Mouse (Mus musculus): Measurements from ENCODE around the gene Epsti1. TPM values are rescaled to one million over a fixed set of nuclear protein-coding genes. Genes with fewer than 3 reads are reported as not detected.
"Not testable (repeated sequence)": the region's sequence is repeated elsewhere in the genome, so short reads cannot be mapped to it uniquely, and the experiment has no call there.

The Epsti1 gene
- 1 to 10 TPM; 2.2 to 3.9 TPM for total RNA-seq (2021)
- long read RNA-seq, experiment 1, partial matches to known transcripts, result 0 of 1 reads
- long read RNA-seq, experiment 1, other reads (novel, unspliced or antisense), result 0 of 1 reads
- long read RNA-seq, experiment 2, result 0 reads

DNA sequence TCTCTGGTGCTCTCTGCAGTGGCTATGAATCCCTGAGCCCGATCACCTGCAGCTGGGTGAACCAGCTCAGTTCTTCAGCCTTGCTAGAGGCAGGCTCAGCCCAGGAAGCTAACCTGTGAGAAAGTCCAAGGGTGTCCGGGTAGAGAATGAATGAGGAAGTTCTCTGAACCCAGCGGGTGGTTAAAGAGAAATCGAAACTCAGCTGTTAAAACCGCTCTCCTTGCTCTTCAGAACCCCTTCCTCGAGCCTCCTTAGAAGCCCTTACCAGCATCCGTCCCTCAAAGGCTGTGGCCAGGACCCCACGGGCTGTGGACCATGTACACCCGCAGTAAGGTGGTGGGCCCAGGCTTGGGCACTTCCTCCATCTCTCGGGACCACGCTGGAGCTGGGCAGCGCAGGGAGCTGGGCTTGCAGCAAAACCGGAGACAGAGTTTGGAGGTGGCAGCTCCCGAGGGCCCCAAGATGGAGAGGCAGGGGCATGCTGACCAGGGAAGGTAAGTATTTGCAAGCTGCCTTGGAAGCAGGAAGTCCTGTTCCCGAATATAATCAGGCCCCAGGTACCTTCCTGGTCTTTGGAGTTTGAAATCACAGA, at the start of gene Epsti1:
Gene Epsti1, plus strand, starts transcription at position 69 of the 592 bp plus-strand sequence.
- peak; percentile 12 for DNase-seq

GRCm38 (mm10) chr14:77859894-77860293, 44.1 kb upstream of the Epsti1 start:
- no peak for DNase-seq

DNA sequence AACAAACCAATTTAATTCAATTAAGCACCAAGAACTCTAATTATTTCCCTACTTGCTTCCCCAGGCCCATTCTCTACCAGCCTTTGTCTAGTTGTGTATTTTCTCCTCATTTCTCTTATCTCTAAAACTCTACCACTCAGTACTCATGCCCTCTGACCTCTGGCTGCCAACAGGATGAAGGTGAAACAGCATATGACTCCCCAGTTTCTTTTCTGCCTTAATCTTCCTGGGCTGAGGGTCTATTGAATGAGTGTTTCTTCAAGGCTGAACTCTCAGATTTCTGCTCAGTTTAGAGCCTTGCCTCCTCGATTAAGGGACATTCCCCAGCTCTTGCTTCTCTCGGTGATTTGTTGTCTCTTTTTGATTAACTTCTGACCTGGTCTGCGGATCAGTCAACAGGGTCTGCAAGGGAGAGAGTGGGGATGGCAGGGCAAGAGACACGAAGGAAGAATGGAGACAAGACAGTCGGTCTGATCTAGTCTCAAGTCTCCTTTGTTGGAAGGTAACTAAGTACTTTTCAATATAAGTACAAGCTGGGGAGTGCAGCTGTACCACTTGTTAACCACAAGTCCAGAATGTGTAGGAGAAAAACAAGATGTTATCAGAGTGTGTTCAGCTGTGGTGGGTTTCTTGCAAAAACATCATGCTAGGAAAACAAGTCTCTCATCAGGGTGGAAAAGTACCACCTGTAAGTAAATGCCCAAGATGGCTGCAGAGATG, 43.0 kb upstream of the Epsti1 start:
- DNase-seq, result no peak

- no peak for DNase-seq
Measured at GRCm38 (mm10) chr14:77864051-77864450, 40.0 kb upstream of the Epsti1 start.

DNA sequence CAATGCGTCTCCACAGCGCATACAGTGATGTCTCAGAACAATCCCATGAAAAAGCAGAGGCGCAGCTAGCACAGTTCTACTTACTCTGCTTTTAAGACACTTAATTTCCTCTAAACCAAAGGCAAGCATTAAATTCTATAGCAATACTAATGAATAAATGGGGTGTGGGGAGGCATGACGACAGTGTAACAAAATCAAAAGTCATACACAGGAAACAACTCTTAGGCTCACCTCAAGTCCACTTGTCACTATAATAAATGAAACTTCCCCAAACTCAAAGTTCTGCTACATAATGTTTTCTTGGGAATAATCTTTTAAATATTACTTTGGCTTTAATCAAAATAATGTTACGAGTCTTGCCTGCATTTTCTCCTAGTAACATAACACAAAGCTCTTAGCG, 39.5 kb upstream of the Epsti1 start:
- DNase-seq, result no peak

DNA sequence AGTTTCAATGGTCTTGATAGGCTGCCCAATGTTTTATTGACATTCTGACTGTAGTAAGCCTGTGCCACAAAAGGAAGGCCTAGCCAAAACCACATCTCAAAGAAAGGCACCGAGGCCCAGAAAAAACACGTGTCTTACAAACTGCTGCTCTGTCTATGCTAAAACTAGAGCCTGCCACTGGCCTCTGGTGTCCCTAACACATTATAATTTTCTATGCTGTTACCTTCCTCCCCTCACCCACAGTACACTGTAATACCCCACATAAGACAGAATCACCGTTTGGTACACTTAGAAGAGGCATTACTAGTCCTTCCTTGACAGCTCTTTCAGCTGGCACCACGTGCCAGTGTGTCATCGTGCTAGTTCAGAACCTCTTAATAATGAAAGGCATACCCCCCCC, 36.4 kb upstream of the Epsti1 start:
- DNase-seq, result no peak

DNA sequence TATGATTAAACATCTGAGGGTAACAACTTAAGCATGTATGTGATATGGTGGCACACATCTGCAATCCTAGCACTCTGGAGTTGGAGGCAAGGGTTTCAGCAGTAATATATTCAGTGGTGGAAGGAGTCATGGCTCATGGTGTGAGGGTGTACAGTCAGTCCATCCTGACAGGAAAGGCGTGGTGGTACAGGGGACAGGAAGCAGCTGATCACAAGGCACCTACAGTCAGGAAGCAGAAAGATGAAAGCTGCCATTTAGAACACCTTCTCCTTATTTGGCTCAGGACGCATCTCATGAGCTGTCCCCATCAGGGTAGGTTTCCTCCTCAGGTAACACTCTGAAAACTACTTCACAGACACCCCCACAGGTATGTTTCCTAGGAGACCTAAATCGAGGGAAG, 33.1 kb upstream of the Epsti1 start:
- no peak for DNase-seq

- DNase-seq, result no peak
Measured at GRCm38 (mm10) chr14:77871380-77871975, 32.6 kb upstream of the Epsti1 start.

- peak; percentile 93 for DNase-seq
Measured at GRCm38 (mm10) chr14:77874304-77875241, 29.5 kb upstream of the Epsti1 start, which contains the start of gene Dnajc15. TSS of gene Dnajc15 (minus strand) at chr14:77875125.

- DNase-seq, result no peak
Measured at GRCm38 (mm10) chr14:77876199-77876598, 27.8 kb upstream of the Epsti1 start.

- DNase-seq, result not testable (repeated sequence)
Measured at GRCm38 (mm10) chr14:77877876-77878275, 26.2 kb upstream of the Epsti1 start.

- DNase-seq, result no peak
Measured at GRCm38 (mm10) chr14:77881998-77882397, 22.0 kb upstream of the Epsti1 start.

DNA sequence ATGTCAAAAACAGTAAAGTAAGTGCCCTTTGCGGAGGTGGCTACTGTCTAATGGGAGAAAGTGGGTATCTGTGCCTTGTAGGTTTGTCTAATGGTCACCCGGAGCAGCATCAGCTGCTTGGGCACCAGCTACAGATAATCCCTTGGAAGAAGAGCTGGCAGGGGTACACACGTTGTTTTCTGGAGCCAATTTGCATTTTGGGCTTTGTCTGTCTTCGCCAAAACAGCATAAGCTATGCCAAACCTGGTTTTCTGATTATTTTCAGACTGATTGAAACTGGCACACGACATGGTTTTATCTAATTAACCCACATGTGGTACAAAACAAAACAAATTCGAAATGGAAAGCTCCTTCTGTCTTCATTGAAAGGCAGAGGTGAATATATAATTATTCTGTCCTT, 21.4 kb upstream of the Epsti1 start:
- no peak for DNase-seq

DNA sequence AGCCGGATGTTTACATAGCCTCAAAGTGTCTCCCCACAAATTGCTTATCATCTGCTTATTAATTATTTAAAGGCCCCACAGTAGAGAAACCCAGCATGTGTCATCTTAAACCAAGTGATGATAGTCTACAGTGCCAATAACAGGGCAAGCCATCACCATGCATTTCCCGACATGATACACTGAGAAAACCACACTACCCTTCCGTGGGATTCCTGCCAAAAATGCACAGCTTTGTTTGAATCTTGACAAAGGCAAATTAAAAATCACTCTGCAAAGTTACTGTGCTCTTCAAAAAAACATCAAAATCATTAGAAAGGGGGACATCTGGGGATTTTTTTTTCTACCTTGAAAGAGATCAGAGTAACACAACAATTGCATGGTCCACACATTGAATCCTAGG, 17.7 kb upstream of the Epsti1 start:
- DNase-seq, result no peak

- no peak for DNase-seq
Measured at GRCm38 (mm10) chr14:77886941-77887340, 17.1 kb upstream of the Epsti1 start.

- DNase-seq, result no peak
Measured at GRCm38 (mm10) chr14:77889911-77890310, 14.1 kb upstream of the Epsti1 start.

GRCm38 (mm10) chr14:77895951-77896350, 8.1 kb upstream of the Epsti1 start:
- DNase-seq, result peak; percentile 26

DNA sequence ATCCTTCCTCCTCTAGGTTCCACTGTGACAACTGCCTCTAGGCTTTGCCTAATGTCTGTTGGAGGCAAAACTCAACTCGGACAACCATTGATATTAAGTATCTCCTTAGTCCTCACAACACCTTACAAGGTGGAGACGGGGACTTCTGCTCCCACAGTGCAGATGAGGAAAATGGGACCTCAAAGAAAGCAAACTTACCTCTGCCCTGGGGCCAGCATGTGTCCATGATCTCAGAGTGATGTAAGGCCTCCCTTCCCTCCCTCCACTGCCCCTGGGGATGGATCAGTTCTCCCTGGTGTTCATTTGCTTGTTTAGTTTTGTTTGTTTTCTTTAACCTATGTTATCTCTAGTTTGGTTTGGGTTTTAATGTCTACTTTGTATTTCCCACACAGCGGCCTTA, 1.5 kb upstream of the Epsti1 start:
- DNase-seq, result no peak

DNA sequence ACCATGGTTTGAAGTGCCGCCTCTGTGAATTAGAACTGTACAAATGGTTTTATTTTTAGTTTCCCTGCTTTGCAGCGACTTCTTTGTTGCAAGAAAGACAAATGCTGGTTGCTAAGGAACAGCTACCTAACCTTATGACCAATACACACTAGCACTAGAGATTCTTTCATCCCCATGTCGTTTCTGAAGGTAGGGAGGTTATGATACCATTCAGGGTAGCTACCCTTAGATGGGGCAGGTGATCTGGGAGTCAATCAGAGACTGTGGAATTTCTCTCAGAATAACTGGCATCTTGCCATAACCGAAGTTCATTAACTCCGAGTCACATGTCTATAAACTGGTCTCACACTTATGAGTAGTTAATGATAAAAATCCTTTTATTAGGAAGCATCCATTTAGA, 1.4 kb downstream of the Epsti1 start:
- no peak for DNase-seq

GRCm38 (mm10) chr14:77906586-77906985, 2.5 kb downstream of the Epsti1 start:
- no peak for DNase-seq

DNA sequence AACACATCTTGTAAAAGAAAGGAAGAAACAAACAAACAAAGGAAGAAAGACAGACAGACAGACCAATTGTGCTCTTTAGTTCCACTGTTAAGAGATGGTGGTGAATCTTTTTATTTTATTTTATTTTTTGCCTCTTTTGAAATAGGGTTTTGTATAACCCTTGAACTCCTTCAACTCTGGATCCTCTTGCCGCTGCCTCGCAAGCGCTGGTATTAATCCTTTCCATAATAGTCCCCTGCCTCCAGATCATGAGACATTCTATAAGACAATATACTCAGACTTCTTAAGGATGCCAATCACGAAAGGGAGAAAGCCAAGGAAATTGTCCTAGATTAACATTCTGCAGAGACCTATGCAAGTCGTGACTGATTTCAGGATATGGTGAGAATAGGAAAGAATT, 11.7 kb downstream of the Epsti1 start:
- no peak for DNase-seq

DNA sequence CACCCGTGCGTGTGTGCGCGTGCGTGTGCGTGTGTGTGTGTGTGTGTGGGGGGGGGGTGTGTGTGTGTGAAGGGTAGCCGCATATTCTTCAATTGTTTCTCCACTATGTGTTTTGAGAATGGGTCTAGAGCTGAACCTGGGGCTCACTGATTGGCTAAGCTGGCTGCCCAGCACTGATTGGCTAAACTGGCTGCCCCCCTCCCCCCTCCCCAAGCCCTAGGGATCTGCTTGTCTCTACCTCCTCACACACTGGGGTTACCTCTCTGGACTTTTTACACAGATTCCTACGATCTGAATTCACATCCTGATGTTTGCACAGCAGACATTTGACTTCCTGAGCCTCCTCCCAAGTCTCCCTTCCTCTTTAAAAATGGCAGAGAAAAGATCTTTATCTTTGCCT, 17.6 kb downstream of the Epsti1 start:
- no peak for DNase-seq
